Mouse (Mus musculus): ENCODE data around the gene Gm28305.

The Gm28305 gene

GRCm38 (mm10) chr9:104040362-104040761 lies at the start of gene Gm28305:
Gene Gm28305 (plus strand): TSS chr9:104040662.
- DNase-seq (ENCODE audit: low read depth, low spot score), result no peak

- peak; percentile 49 for DNase-seq (ENCODE audit: low read depth, low spot score)
Measured at GRCm38 (mm10) chr9:103996496-103996895, 44.0 kb upstream of the Gm28305 start.

GRCm38 (mm10) chr9:104000601-104001000 lies 39.9 kb upstream of the Gm28305 start:
- no peak for DNase-seq (ENCODE audit: low read depth, low spot score)

GRCm38 (mm10) chr9:104001921-104002859 lies 38.3 kb upstream of the Gm28305 start, which contains the start of gene Nphp3:
Gene Nphp3 (plus strand): TSS chr9:104002544.
- peak; percentile 100 for DNase-seq (ENCODE audit: low read depth, low spot score)

GRCm38 (mm10) chr9:104002913-104003330 lies 37.5 kb upstream of the Gm28305 start:
- DNase-seq (ENCODE audit: low read depth, low spot score), result peak; percentile 82

GRCm38 (mm10) chr9:104014526-104014925 lies 25.9 kb upstream of the Gm28305 start:
- DNase-seq (ENCODE audit: low read depth, low spot score), result no peak

GRCm38 (mm10) chr9:104021026-104021425 lies 19.4 kb upstream of the Gm28305 start:
- DNase-seq (ENCODE audit: low read depth, low spot score), result no peak

GRCm38 (mm10) chr9:104027186-104027585 lies 13.3 kb upstream of the Gm28305 start:
- DNase-seq (ENCODE audit: low read depth, low spot score), result no peak

- DNase-seq (ENCODE audit: low read depth, low spot score), result no peak
Measured at GRCm38 (mm10) chr9:104029861-104030260, 10.6 kb upstream of the Gm28305 start.

- no peak for DNase-seq (ENCODE audit: low read depth, low spot score)
Measured at GRCm38 (mm10) chr9:104034231-104034630, 6.2 kb upstream of the Gm28305 start.

- DNase-seq (ENCODE audit: low read depth, low spot score), result no peak
Measured at GRCm38 (mm10) chr9:104034718-104035117, 5.7 kb upstream of the Gm28305 start.

- peak; percentile 94 for DNase-seq (ENCODE audit: low read depth, low spot score)
Measured at GRCm38 (mm10) chr9:104035261-104036015, 5.0 kb upstream of the Gm28305 start.

- DNase-seq (ENCODE audit: low read depth, low spot score), result peak; percentile 25
Measured at GRCm38 (mm10) chr9:104038266-104038665, 2.2 kb upstream of the Gm28305 start.

GRCm38 (mm10) chr9:104039031-104039695 lies 1.3 kb upstream of the Gm28305 start:
- DNase-seq (ENCODE audit: low read depth, low spot score), result peak; percentile 55

- no peak for DNase-seq (ENCODE audit: low read depth, low spot score)
Measured at GRCm38 (mm10) chr9:104039742-104040141, 720 bp upstream of the Gm28305 start.

GRCm38 (mm10) chr9:104043676-104044075 lies 3.2 kb downstream of the Gm28305 start:
- DNase-seq (ENCODE audit: low read depth, low spot score), result no peak

GRCm38 (mm10) chr9:104051028-104051427 lies 10.6 kb downstream of the Gm28305 start:
- no peak for DNase-seq (ENCODE audit: low read depth, low spot score)

- DNase-seq (ENCODE audit: low read depth, low spot score), result no peak
Measured at GRCm38 (mm10) chr9:104062430-104063243, 22.2 kb downstream of the Gm28305 start, which contains the start of gene Uba5. Gene Uba5 (minus strand): TSS chr9:104063134.

GRCm38 (mm10) chr9:104063244-104063961 lies 22.9 kb downstream of the Gm28305 start, which contains the start of gene Acad11:
Gene Acad11 (plus strand): TSS chr9:104063377.
- DNase-seq (ENCODE audit: low read depth, low spot score), result peak; percentile 91

GRCm38 (mm10) chr9:104064571-104064970 lies 24.1 kb downstream of the Gm28305 start:
- DNase-seq (ENCODE audit: low read depth, low spot score), result no peak
